Mouse (Mus musculus): ENCODE measurements around the gene Crygd.
A peak's percentile ranks its signal among the peaks of the same experiment; 100 is the strongest.
"Not testable (repeated sequence)": the region's sequence is repeated elsewhere in the genome, so short reads cannot be mapped to it uniquely, and the experiment has no call there.

Gene Crygd

DNA sequence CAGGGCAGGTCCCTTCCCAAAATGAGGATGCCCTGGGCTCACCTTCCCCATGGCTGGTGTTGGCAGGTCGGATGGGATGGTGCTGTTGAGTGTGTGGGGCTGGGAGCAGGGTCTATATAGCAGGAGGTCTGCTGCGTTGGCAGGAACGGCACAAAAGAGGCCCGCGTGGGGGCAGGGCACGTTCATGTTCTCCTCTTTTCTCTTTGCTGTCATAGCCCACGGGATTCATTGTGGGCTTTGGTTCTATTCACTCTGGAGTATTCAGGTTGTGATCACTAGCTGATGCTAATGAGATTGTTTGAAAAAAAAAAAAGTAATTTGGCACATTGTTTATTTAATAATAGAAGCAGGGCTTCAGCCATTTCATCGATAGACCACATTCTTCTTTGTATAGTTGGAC is at the start of gene Crygd:
Gene Crygd, minus strand, starts transcription at position 101 of the 400 bp plus-strand sequence.
- no peak for DNase-seq (ENCODE audit: low spot score)

DNA sequence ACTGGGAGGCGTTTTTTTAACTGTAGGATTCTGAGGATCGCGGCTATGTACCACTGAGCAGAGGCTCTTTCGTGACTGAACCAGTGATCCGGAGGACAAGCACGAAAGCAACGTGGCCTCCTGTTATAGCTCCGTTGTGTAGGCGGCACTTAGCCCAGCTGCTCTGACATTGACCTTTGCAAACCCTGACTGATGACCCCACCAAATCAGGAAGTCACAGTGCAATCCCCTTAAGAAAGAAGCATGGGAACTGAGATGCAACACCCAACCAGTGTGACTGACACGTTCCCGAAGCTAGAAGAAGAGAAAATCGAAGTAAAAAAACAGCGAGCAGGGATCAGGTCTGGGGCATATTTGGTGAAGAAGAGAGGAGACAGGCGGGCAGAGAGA is 49.5 kb upstream of the Crygd start:
- DNase-seq (ENCODE audit: low spot score), result no peak

DNA sequence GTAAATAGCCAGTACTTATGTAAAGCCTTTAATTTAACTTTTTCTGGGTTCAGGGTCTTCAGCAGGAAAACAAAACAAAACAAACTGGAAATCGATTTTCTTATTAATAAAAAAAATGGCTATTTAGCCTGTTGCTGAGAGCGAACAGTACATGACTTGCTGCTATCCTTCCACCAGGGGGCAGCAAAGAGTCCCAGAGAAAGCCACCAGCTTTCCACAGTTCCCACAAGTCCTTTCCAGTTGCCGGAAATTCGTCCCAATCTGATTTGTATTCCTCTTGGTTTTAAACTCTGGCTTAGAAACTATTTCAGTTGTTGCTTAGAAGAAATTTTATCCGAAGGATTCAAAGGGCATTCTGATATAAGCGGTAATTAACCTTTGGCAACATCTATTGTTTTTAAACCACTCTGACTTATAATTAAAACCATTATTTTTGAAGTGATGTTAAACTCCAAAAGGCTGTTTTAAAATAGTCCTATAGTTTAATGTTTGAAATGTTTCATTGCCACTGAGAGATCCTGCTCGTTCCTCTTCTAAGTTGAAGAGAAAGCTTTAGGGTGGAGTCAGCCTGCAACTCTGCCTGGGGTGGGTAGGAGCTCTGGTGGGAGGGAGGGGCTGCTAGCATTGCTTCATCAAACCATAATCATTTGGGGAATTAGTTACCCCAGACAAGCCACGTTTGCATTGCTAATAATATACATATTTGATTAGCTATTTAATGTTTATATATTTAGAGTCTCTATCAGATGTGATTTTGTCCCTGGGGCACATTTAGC is 49.0 kb upstream of the Crygd start:
- DNase-seq (ENCODE audit: low spot score), result peak; percentile 83

DNA sequence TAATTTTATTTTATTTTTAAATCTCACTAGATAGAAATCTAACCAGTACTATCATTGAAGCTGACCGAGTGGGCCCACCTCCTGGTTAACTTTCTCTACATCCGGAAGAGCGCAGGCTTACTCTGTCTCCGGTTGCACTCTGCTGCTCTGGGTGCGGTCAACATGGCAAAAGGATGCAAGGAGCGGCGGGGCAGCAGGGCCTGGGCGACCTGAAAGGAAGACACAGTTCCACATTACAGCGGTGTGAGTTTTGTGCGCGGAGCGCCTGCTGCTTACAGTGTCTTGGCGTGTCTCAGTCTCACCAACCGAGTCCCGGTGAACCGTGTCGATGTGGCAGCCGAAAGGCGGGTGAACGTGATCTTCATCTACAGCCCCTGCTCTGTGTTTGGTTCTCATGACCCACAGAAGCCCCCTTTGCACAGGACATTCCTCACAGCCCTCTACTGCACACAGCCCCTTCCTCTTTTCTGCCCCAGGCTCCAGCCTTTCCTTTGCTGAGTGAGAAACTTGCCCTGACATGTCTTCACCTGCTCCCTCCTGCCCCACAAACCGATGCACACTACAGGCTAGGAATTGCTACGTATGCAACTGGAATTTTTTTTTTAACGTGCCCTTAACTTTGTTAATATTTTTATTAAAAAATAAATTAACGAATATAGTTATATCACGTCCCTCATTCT is 46.6 kb upstream of the Crygd start:
- no peak for DNase-seq (ENCODE audit: low spot score)

DNA sequence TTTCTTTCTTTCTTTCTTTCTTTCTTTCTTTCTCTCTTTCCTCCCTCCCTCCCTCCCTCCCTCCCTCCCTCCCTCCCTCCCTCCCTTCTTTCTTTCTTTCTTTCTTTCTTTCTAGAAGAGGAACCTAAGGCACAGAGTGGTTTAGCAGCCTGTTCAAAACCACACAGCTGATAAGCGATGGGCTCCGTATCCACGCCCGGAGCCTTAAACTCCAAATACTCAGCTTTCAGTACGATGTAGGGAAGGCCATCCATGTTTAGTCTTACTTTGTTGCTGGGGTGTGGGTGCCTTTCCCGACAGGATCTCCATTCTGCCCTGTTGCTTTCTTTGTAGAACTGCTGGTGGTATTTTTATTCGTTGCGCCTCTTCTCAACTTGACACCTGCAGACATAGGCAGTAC is 45.9 kb upstream of the Crygd start:
- no peak for DNase-seq (ENCODE audit: low spot score)

DNA sequence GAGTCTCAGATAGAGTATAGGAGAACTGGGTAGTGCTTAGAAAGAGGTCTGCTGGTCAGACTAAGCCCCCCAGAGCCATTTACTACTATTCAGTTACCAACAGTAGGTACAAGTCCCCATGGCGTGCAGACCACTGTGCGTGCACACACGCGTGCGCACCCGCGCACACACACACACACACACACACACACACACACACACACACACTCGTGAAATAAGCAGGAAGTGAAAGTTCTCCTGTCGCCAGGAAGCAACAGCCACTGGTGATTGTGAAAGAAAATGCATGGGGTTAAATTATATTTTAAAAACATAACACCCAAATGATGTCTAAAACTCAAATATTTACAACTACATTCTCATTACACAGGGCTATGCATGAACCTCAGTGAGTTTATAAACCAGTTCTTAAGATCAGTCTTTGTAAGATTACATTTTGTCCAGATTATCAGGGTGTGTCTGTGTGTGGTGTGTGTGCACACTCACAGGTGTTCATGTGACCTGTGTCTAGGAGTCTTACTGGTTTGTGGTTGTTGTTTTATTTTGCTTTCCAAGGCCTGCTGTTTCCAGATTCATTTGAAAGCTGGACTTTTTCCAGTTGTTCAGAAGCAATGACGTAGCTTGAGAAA is 44.5 kb upstream of the Crygd start:
- DNase-seq (ENCODE audit: low spot score), result no peak

DNA sequence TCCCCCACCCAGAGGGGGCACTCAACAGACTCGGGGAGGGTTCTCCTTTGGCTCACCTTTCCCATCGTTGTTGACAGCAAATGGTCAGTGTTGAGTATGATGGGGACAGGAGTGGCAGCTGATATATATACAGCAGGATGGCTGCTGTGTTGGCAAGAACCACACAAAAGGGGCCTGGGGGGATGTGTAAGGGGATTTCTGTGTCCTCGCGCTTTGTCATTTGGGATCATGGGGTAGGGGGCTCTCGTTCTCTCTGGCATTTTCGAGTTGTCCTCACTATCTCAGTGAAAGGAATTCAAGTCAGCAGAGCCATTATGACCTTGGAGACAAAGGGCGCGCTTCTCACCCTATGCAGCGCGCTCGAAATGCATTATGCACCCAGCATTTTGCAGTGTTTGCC is 40.0 kb upstream of the Crygd start, which contains the start of gene Cryga:
Gene Cryga, minus strand, starts transcription at position 101 of the 400 bp plus-strand sequence.
- DNase-seq (ENCODE audit: low spot score), result no peak

DNA sequence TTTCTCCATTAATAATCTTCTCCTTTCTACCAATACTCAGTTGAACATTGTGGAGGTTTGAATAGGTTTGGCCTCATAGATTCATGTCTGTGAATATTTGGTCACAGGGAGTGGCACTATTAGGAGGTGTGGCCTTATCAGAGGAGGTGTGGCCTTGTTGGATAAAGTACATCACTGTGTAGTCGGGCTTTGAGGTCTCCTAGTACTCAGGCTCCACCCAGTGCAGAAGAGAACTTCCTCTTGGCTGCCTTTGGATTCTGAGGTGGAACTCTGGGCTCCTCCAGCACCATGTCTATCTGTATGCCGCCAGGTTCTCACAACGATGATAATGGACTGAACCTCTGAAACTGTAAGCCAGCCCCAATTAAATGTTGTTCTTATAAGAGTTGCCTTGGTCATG is 33.7 kb upstream of the Crygd start:
- DNase-seq (ENCODE audit: low spot score), result no peak

DNA sequence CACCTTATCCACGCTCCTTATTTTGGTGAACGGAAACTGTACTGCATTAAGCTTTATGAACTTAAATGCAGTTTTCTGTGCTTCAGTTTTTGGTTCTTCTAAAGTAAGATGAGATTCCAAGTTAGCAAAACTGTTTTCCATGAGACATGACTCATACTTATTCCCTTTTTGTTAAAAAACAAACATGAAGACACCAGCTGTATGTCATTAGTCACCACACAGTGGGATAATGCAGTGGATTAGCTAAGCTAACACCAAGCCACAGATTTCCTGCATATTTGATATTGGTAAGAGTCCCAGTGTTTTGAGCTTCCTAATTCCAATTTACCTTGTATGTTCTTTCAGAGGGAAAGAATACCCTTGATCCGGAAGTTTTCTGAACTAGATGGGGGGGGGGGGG is 28.3 kb upstream of the Crygd start:
- no peak for DNase-seq (ENCODE audit: low spot score)

DNA sequence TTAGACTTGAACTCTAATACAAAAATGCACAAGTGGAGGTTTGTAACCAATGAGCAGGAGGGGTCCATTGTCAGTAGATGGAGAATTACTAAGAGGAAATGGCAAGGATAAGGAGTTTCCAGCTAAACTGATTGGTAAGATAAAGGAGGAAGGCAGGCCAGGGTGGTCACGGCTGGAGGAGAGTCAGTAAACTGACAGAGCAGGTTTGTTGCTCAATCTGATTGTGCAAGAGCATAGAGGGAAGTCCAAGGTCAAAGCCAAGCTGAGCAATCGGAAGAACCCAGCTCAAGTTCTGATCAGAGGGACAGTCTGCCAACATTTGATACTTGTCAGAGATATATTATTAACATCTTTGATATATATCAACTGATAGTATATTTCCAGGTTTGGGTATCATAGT is 27.1 kb upstream of the Crygd start:
- no peak for DNase-seq (ENCODE audit: low spot score)

DNA sequence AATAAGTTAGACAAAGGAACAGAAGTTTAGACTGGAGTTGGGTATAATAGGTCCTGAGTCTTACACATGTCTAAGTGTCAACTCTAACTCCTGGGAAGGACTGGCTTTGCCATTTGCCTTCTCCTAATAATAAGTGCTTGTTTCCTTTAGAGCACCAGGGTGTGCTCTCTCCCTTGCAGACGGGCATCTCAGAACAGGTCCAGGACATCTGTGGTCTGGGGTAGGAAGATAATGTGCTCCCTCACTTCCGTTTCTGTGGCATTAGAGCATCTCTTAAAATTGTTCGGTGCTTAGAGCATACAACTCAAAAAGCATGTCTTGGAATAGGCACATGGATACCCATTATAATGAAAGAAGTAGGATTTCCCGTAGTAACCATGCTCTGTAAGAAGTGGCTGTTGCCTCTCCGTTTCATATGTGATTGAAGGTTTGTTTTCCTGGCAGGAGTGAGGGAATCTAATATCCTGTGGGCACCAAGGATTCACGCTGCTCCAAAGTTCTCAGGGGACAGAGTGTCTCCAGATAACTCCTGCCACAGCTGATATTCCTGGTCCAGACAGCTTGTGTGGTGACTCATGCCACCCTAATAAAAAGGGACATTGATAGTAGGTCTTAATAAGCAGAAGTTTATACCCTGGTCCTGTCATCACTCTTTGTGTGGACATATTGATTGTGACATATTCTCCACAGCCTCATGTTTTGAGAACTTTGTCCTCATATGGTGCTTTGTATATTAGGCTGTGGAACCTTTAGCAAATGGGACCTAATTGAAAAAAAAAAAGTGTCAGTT is 25.5 kb upstream of the Crygd start:
- DNase-seq (ENCODE audit: low spot score), result no peak

DNA sequence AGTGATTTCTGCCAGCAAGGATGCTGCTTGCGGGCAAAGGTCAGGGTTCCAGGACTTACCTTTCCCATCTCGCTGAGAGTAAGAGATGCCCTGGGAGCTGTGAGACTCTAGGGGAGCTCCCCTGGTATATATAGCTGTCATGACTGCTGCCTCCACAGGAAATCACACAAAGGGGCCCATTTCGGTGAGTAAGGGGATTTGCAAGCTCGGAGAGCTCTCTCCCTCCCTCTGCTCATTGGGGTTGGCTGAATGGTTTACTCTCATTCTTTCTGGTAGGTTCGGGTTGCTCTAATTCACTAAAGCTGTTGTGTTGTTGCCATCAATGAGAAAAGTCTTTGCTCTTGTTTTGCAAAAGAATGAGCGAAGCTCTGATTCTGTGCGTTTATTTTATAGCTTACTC is 18.9 kb upstream of the Crygd start, which contains the start of gene Crygb:
Gene Crygb, minus strand, starts transcription at position 101 of the 400 bp plus-strand sequence.
- no peak for DNase-seq (ENCODE audit: low spot score)

DNA sequence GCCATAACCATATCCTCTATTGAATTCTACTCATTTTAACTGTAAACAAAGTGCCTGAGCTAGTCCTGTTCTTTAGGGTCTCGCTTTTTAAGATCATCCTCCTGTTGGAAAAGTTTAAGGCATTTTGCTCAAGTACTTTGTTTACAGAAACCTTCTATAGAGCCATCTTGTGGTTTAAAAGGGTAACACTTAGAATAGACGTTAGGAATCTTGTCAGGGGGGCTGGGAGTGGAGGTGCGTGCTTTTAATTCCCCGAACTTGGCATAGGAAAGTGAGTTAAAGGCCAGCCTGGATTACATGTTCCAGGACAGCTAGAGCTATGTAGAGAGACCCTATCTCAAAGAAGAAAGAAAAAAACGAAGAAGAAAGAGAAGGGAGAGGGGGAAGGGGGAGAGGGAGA is 12.4 kb upstream of the Crygd start:
- DNase-seq (ENCODE audit: low spot score), result no peak

DNA sequence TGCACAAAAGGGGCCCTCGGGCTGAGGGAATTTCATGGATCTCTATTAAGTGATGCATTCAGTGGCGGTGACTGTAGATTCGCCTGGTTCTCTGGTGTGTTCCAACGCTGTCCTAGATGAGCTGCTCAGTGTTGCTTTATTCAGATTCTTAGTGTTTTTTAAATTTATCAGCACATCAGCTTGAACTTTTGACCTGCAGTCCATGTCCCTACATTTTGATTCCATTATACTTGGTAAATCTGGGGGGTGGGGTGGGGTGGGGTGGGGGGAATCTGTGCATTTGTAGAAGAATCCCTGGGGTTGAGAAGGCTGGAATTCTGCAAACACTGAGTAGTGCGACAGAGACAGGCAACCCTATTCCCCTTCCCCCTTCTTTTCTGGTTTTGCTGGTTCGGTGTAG is 10.3 kb upstream of the Crygd start, which contains the start of gene Crygc:
Gene Crygc, minus strand, starts transcription at position 101 of the 400 bp plus-strand sequence.
- no peak for DNase-seq (ENCODE audit: low spot score)

DNA sequence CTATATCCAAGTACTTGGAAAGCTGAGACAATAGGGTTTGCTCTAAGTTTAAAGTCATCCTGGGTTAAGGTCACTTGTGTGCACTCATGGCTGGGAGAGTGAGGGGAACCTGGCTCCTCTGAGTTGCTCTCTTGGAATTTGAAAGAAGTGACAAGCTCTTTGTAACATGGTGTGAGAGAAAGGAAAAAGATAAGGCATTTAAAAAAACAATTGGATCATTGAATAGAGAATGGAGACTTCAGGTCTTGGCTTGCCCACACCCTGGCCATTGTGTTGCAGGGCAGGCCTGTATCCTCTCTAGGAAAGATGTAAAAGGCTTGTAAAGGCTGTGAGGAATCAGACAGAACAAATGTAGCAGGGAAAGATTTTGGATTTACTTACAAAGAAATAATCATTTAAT is 4.6 kb upstream of the Crygd start:
- no peak for DNase-seq (ENCODE audit: low spot score)

DNA sequence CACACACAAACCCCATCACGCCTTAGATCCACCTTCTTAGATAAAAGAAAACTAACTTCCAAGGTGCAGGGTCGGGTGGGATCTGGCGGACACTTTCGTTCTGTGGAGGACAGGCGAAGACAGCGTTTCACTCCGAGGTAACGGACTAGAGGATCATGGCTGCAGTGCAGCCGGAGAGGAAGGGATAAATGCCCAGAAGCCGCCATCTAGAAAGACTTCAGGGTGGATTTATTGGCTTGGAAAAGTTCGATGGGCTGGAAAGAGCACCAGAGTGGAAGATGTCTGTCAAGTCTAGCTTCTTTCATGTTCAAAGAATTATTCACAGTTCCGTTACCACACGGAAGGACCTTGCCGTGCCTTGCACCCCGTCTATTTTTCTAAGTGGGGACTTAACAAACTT is 949 bp upstream of the Crygd start:
- no peak for DNase-seq (ENCODE audit: low spot score)

DNA sequence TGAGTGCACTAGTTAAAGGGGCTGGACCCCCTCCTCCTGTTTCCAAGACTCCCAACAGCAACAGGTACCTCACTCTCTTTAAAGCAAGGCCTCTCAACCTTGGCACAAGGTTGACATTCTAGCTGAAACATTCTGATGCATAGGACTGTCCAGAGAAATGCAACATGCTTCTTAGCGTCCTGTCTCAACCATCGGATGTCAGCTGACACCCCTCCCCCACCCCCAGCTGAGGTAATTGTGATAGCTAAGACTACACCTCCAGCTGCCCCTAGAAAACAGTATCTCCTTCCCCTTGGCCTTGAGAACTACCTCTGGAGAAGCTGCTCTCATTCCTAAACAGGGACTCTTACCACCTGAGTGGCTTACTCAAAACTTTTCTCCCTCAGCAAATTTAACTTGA is 11.1 kb downstream of the Crygd start:
- no peak for DNase-seq (ENCODE audit: low spot score)

DNA sequence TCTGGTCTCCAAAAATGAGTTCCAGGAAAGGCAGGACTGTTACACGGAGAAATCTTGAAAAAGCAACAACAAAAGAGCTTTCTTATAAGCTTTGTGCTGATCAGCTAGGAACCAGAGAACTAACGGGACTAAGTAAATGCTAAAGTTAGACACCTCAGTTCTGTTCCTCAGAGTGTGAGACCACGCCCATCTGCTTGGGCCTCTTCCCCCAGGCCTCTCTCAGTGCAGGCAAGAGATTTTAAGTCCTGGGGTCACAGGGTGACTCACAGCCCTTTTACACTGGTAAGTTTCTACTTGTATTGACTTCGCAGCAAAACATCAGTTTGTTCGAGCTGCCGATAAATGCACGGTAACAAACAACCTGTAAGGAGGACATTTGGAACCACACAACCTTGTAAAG is 11.6 kb downstream of the Crygd start:
- peak; percentile 58 for DNase-seq (ENCODE audit: low spot score)

DNA sequence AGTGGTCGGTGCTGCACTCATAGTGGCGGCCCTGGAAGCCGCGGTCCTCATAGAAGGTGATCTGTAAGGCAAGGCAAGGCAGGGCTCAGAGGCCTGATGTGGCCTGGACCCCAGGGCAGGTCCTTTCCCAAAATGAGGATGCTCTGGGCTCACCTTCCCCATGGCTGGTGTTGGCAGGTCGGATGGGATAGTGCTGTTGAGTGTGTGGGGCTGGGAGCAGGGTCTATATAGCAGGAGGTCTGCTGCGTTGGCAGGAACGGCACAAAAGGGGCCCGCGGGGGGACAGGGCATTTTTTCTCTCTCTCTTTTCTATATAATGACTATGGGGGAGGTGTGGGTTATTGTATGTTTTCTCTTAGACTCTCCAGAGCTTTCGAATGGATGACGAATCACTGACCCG is 12.3 kb downstream of the Crygd start, which contains the start of gene Cryge:
Gene Cryge, minus strand, starts transcription at position 198 of the 400 bp plus-strand sequence.
- DNase-seq (ENCODE audit: low spot score), result not testable (repeated sequence)

DNA sequence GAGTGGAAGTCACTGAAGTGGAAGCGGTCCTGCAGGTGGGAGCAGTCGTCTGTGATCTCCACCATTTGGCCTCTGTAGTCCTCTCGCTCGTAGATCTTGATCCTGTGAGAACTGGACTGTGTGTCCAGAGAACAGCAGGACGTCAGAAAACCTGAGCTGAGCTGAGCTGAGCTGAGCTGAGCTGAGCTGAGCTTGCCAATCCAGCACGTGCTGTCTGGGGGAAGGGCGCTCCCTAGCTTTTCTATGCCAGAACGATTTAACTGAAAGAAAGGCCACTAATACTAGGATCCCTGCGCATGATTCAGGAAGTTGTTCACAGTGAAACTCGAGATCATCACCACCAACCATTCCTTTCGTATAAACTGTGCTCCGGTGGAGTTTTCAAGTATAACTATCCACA is 14.5 kb downstream of the Crygd start:
- DNase-seq (ENCODE audit: low spot score), result peak; percentile 64

DNA sequence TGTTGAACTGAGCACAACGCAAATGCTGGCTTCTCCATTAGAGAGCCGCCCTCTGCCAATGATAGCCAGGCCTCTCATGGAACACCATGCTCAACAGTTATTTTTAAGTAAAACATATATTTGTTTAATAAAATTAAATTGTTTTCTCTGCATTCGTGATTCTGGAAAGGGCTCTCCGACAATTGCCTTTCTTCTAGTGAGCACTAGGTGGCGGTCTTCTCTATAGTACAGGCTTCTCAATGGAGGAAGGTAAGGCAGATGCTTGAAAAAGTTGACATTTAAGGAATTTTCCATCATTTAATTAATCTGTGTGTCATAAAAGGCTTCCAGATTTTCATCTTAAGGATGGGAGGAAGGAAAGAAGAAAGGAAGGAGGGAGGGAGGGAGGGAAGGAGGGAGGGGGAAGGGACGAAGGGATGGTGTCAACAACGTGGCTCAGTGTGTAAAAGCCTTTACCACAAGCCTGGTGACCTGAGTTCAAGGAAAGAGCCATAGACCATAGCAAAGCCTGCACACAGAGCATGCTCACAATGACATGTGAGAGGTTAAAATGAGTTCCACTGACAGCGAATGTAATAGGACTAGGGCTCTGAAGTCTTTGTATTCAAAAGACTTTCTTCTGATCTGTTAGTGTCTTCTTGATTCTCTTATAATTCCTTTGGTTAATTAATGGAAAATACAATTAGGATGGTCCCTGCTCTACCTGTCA is 16.7 kb downstream of the Crygd start:
- DNase-seq (ENCODE audit: low spot score), result peak; percentile 57
